Mouse (Mus musculus) spleen, adult 2 months (tissue): ENCODE measurements around the gene Omg. TPM values are rescaled to one million over a fixed set of nuclear protein-coding genes. Genes with fewer than 3 reads are reported as not detected.

Source experiments
- DNase-seq, 2 experiments: peaks; one replicate each; pipeline versions ENCODE4 v3.0.0 to v3.0.0-alpha.2; 2012 to 2021; ENCODE audit warnings: low spot score in 2 of 2, low read depth in 1 of 2
- H3K27ac ChIP-seq: fragments of 200-500 bp; 2 replicates; pipeline ENCODE4 v1.5.1; 2012; ENCODE audit warnings: low read length, inconsistent platforms; ENCODE audit not compliant: insufficient read depth
- H3K27me3 ChIP-seq: fragments of 200-500 bp; 2 replicates; pipeline ENCODE4 v1.6.1; 2012; ENCODE audit warnings: mild to moderate bottlenecking, moderate library complexity, low read length, inconsistent platforms; ENCODE audit not compliant: control insufficient read depth, insufficient read depth
- H3K36me3 ChIP-seq: fragments of 200-500 bp; 2 replicates; pipeline ENCODE4 v1.6.1; 2012; ENCODE audit warnings: mild to moderate bottlenecking, low read length, inconsistent platforms; ENCODE audit not compliant: control insufficient read depth, insufficient read depth
- H3K4me1 ChIP-seq: fragments of 200-500 bp; 2 replicates; pipeline ENCODE4 v1.6.1; 2011; ENCODE audit warnings: inconsistent platforms; ENCODE audit not compliant: control insufficient read depth, insufficient read depth, insufficient read length
- H3K4me3 ChIP-seq: fragments of 200-500 bp; 2 replicates; pipeline ENCODE4 v1.5.1; 2011; ENCODE audit warnings: mild to moderate bottlenecking, inconsistent platforms; ENCODE audit not compliant: insufficient read depth, insufficient read length; ENCODE audit errors: extremely low read depth
- CTCF ChIP-seq: fragments of 200-500 bp; IDR thresholded peaks from 2 replicates; pipeline ENCODE4 v1.5.1; 2011; ENCODE audit warnings: mild to moderate bottlenecking, inconsistent platforms; ENCODE audit not compliant: insufficient read depth, insufficient read length, insufficient replicate concordance; ENCODE audit errors: extremely low read depth
- POLR2A ChIP-seq: fragments of 200-500 bp; IDR thresholded peaks from 2 replicates; pipeline ENCODE4 v1.6.1; 2011; ENCODE audit warnings: low read depth, low read length, inconsistent platforms
- WGBS: fragments of 180-500 bp; shearing (Covaris S2); methylation state at CpG from one replicate; pipeline ENCODE4 v1.1.7; 2018; 5-methylcytosine and 5-hydroxymethylcytosine counted together
- polyA plus RNA-seq: library from polyadenylated mRNA; depleted of rRNA; stranded (reverse); fragments of >200 nt; gene quantifications from 2 replicates; pipeline ENCODE4 v1.2.3, GENCODE M21; 2012; rRNA removed

Omg gene
- polyA plus RNA-seq, 1 experiment = not detected

DNA sequence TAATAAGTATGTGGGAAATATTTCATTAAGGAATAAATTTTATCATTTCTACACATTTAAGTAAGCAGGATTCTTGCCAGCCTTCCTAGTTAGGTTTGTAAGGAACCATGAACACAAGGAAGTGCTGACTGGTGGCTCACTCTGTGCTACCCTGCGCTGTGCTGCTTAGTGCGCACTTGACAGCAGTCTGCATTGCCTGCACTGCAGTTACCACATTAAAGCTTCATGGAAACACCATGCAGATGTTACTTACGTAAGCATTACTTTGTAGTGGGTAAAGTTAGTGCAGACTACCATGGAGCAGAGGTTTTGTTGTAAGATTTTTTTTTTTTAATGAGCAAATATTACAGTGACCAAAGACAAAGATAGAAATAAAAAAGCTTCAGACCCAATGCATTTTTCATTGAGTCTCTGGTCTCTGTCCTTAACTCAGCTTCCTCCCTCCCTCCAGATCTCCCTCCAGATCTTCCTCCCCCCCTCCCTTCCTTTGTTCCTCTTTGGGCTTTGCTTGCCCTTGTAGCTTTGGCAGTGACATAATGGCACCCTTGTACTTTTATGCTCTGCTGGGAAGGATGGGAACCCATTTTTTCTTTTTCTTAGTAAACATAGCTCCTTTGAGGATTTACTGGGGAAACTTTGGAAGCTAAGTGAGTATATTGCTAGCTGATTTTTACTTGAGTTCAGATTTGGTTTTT, 43.0 kb downstream of the Omg start:
- DNase-seq = peak in 1 of 2 experiments; percentile 52
- no peak overlapping the region for H3K4me3 ChIP-seq
- 65% methylated on average over 3 of the region's 3 CpGs for WGBS
- H3K27ac ChIP-seq = no peak overlapping the region
- no peaks in the 10 kb centered on the region; the same call in 1 of the 2 replicates for H3K36me3 ChIP-seq
- TF ChIP-seq POLR2A = no peak
- TF ChIP-seq CTCF = no peak
- no peaks in the 10 kb centered on the region for H3K27me3 ChIP-seq
- no peaks in the 10 kb centered on the region for H3K4me1 ChIP-seq

DNA sequence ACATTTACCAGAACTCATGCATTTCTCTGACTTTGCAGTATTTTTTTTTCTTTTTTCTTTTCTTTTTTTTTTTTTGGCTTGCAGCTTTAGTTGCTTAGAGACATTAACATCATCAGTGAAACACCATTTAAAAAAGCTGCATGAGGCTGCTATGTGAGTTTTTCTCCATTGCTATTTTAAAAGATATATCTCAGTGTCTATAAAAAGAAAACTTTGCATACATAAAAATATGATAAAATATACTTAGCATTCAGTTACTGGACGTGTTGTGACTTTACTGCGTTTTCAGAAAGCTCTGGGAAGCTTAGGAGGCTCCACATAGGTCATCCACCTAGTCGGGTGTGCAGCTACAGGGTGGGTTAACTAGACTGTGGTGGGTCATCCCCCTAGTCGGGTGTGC, 44.0 kb downstream of the Omg start:
- WGBS = 95% methylated on average over 4 of the region's 4 CpGs

GRCm38 (mm10) chr11:79457928-79458327, 46.0 kb downstream of the Omg start:
- 96% methylated on average over 3 of the region's 3 CpGs for WGBS

More for the DNA sequence above, 44.0 kb downstream of the Omg start:
- no peaks in the 10 kb centered on the region; the same call in 1 of the 2 replicates for H3K36me3 ChIP-seq
- no peaks in the 10 kb centered on the region for H3K4me1 ChIP-seq
- TF ChIP-seq POLR2A (no peak), CTCF (no peak)
- no peak overlapping the region for H3K27ac ChIP-seq
- H3K4me3 ChIP-seq = no peak overlapping the region
- H3K27me3 ChIP-seq = no peaks in the 10 kb centered on the region
- no peak for DNase-seq

DNA sequence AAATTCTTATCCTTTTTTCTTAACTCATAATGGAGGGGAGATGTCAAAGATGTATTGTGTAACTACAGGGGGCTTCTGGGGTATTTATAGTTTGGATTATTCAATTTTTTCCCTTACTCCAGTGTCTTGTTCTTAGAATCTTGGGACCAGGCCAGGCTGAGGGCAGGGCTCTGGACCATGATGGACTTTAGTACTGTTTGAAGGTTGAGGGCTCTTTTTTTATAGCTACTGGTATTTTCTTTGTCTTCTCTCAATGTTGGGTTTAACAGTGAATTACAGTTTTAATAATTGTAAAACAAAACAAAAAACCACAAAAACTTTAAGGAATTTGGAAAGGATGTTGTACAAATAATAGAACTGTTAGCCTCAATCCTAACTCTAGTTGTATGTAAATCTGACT, 50.9 kb downstream of the Omg start:
- Histone ChIP-seq H3K27me3 (no peaks in the 10 kb centered on the region), H3K27ac (no peak overlapping the region), H3K36me3 (peaks cover 4% of the 10 kb centered on the region; the same call in 1 of the 2 replicates), H3K4me1 (no peaks in the 10 kb centered on the region; the same call in 1 of the 2 replicates), H3K4me3 (no peak overlapping the region)
- no peak for TF ChIP-seq POLR2A
- TF ChIP-seq CTCF = no peak
- DNase-seq = no peak

More at GRCm38 (mm10) chr11:79457928-79458327, 46.0 kb downstream of the Omg start:
- Histone ChIP-seq H3K4me3 (no peak overlapping the region), H3K27me3 (no peaks in the 10 kb centered on the region), H3K36me3 (peaks cover 3% of the 10 kb centered on the region; the same call in 1 of the 2 replicates), H3K4me1 (no peaks in the 10 kb centered on the region), H3K27ac (no peak overlapping the region)
- no peak for DNase-seq
- TF ChIP-seq POLR2A (no peak), CTCF (no peak)

Other genes starting within 250 kb of the Omg start
- 30.1 and 48.1 TPM in 2 replicates for gene Wsb1, start 249.4 kb downstream of the Omg start, polyA plus RNA-seq
- gene Gm9964, start 207.2 kb downstream of the Omg start, polyA plus RNA-seq = not detected in 2 replicates
- 4.4 and 5.7 TPM in 2 replicates for gene Nf1, start 164.4 kb downstream of the Omg start, polyA plus RNA-seq
- gene Evi2b, start 19.7 kb upstream of the Omg start, polyA plus RNA-seq = 56.7 and 57.3 TPM in 2 replicates
- 12.2 and 13.9 TPM in 2 replicates for gene Evi2, start 26.5 kb upstream of the Omg start, polyA plus RNA-seq
- gene Evi2a, start 26.5 kb upstream of the Omg start, polyA plus RNA-seq = 22.0 and 25.1 TPM in 2 replicates
- gene Rab11fip4, start 87.1 kb upstream of the Omg start, polyA plus RNA-seq = 11.0 and 12.2 TPM in 2 replicates